Mouse (Mus musculus): ENCODE data around the gene Fancd2os.

- TF ChIP-seq FLI1 (IDR thresholded peaks at IDR 0.05; ENCODE audit: low read length) (no peak), GATA1 (IDR thresholded peaks at IDR 0.05; ENCODE audit: borderline replicate concordance, low read length) (no peak)
Observed at GRCm38 (mm10) chr6:113624989-113625770, 24.7 kb upstream of the Fancd2os start.

Data from megakaryocyte, embryonic 14.5 days (primary cell).